Mouse (Mus musculus) frontal cortex, postnatal 36 days (tissue): Measurements from ENCODE around the gene Nbr1.

Experiments used
- DNase-seq, 2 experiments: peaks; one replicate each; pipeline ENCODE4 v3.0.0; 2022; ENCODE audit warnings: low spot score in 2 of 2

Gene Nbr1

GRCm38 (mm10) chr11:101551751-101552475, at the start of gene Nbr1, which contains the start of gene Brca1:
Gene Nbr1, plus strand, starts transcription at chr11:101552149.
Gene Brca1, minus strand, starts transcription at chr11:101551955.
- DNase-seq = peak; percentile 90 to 98

- no peak for DNase-seq
Observed at GRCm38 (mm10) chr11:101506269-101506780, 45.6 kb upstream of the Nbr1 start.

GRCm38 (mm10) chr11:101507090-101507489, 44.9 kb upstream of the Nbr1 start:
- DNase-seq = no peak

GRCm38 (mm10) chr11:101518937-101519336, 33.0 kb upstream of the Nbr1 start:
- DNase-seq = peak in 1 of 2 experiments; percentile 24

GRCm38 (mm10) chr11:101519364-101519763, 32.6 kb upstream of the Nbr1 start:
- DNase-seq = no peak

GRCm38 (mm10) chr11:101524446-101524845, 27.5 kb upstream of the Nbr1 start:
- no peak for DNase-seq

- DNase-seq = no peak
Observed at GRCm38 (mm10) chr11:101525056-101525455, 26.9 kb upstream of the Nbr1 start.

- peak; percentile 6 to 55 for DNase-seq
Observed at GRCm38 (mm10) chr11:101525936-101526595, 25.9 kb upstream of the Nbr1 start.

GRCm38 (mm10) chr11:101526686-101527085, 25.3 kb upstream of the Nbr1 start:
- DNase-seq = no peak

GRCm38 (mm10) chr11:101543533-101543932, 8.4 kb upstream of the Nbr1 start:
- peak in 1 of 2 experiments; percentile 6 for DNase-seq

GRCm38 (mm10) chr11:101544132-101544531, 7.8 kb upstream of the Nbr1 start:
- DNase-seq = no peak

GRCm38 (mm10) chr11:101548526-101548925, 3.4 kb upstream of the Nbr1 start:
- no peak for DNase-seq

GRCm38 (mm10) chr11:101552476-101553300, 739 bp downstream of the Nbr1 start:
- DNase-seq = peak; percentile 98 to 100

GRCm38 (mm10) chr11:101553354-101553930, 1.5 kb downstream of the Nbr1 start:
- no peak for DNase-seq

GRCm38 (mm10) chr11:101556541-101556940, 4.6 kb downstream of the Nbr1 start:
- no peak for DNase-seq

GRCm38 (mm10) chr11:101556954-101557353, 5.0 kb downstream of the Nbr1 start:
- DNase-seq = no peak

- peak in 1 of 2 experiments; percentile 64 for DNase-seq
Observed at GRCm38 (mm10) chr11:101562391-101562790, 10.4 kb downstream of the Nbr1 start.

GRCm38 (mm10) chr11:101568421-101568820, 16.5 kb downstream of the Nbr1 start:
- DNase-seq = no peak

- no peak for DNase-seq
Observed at GRCm38 (mm10) chr11:101576116-101576515, 24.2 kb downstream of the Nbr1 start.

GRCm38 (mm10) chr11:101581081-101581764, 29.3 kb downstream of the Nbr1 start:
- no peak for DNase-seq
